Mouse (Mus musculus): ENCODE results near the gene Olfr1214. TPM values are rescaled to one million over a fixed set of nuclear protein-coding genes. Genes with fewer than 3 reads are reported as not detected.
"Not testable (repeated sequence)": the region's sequence is repeated elsewhere in the genome, so short reads cannot be mapped to it uniquely, and the experiment has no call there.

Olfr1214 gene
- polyA plus RNA-seq (2012; ENCODE audit: insufficient read depth, insufficient read length, missing spikeins): not detected in 2 replicates

DNA sequence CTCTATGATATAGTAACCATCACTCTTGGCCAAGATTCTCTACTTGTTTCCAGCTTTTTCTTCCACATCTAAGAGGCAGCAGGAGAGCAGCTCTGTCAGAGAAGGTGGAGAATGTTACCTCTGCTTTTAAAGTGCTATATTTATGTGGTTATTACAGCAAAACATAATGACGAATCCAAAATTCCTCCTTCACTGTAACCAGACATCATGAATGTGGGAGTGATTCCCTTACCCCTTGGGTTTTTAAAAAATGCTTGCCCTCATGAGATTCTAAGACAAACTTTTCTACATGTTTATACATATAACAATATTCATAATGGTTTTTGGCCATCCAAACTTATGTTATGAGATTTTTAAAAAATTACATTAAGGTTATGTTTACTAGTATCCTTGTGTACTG, at the start of gene Olfr1214:
Olfr1214 (minus strand) TSS at position 101 of the 400 bp plus-strand sequence.
- no peaks in the 10 kb centered on the region for H3K4me1 ChIP-seq (ENCODE audit: control insufficient read depth, insufficient read depth, insufficient read length, low read length)
- no peak within 1 kb of the TSS for H3K27ac ChIP-seq (replicated peaks; ENCODE audit: low read depth, low read length)
- no peak within 1 kb of the TSS for H3K4me3 ChIP-seq (ENCODE audit: insufficient read depth, low read depth, low read length)

DNA sequence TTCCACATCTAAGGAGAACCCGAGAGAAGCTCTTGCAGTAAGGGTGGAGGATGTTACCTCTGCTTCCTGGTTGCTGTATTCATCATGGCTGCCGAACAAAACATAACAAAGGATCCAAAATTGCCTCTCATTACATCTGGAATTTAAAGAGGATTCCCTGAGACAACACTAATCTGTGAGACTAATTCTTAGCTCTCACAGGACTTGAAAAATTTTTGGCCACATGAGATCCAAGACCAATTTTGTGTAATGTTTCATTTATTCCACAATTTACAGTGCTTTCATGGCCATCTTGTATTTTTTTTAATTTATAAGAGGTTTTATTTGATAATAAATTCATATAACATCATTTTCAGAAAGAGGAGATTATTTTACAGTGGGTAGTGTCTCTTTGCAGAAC, 39.5 kb upstream of the Olfr1214 start, which contains the start of gene Olfr1217:
Olfr1217 (minus strand) TSS at position 101 of the 400 bp plus-strand sequence.
- H3K4me3 ChIP-seq (ENCODE audit: insufficient read depth, low read depth, low read length): no peak within 1 kb of the TSS
- H3K27ac ChIP-seq (replicated peaks; ENCODE audit: low read depth, low read length): no peak within 1 kb of the TSS
- no peaks in the 10 kb centered on the region for H3K4me1 ChIP-seq (ENCODE audit: control insufficient read depth, insufficient read depth, insufficient read length, low read length)

DNA sequence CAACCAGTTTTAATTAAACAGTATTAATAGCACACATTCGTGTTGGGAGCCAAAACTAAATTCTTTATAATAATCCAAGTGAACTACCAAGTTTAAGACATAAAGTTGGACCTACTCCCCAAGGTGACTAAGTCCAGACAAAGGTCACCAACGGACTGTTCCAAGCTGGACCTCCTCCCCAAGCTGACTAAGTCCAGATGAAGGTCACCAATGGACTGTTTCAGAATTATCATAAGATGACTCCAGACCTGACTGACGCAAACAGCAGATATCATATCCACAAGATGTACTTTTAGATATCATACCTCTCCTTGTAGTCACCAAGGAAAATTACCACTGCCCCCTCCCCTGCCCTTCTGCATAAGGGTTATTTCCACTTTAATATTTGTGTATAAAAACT, 29.0 kb upstream of the Olfr1214 start:
- H3K27ac ChIP-seq (replicated peaks; ENCODE audit: low read depth, low read length); H3K4me1 ChIP-seq (ENCODE audit: control insufficient read depth, insufficient read depth, insufficient read length, low read length); H3K4me3 ChIP-seq (ENCODE audit: insufficient read depth, low read depth, low read length): not testable (repeated sequence)

DNA sequence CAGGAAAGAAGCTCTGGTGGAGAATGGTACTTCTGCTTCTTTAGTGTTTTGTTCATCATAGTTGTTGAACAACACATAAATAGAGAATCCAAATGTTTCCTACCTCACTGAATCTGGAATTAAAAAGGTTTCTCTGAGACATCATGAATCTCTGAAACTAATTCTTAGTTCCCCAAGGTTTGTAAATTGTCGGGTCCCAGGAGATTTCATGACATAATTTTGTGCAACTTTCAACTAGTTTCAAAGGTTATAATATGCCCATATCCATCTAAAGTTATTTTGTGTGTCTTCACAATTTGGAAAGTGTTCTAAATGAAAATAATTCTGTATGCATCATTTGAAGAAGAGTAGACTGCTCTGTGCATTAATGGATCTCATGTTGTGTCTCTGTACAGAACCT, 25.8 kb upstream of the Olfr1214 start, which contains the start of gene Olfr1216:
Olfr1216 (minus strand) TSS at position 101 of the 400 bp plus-strand sequence.
- no peak within 1 kb of the TSS for H3K27ac ChIP-seq (replicated peaks; ENCODE audit: low read depth, low read length)
- no peak within 1 kb of the TSS for H3K4me3 ChIP-seq (ENCODE audit: insufficient read depth, low read depth, low read length)
- no peaks in the 10 kb centered on the region for H3K4me1 ChIP-seq (ENCODE audit: control insufficient read depth, insufficient read depth, insufficient read length, low read length)

DNA sequence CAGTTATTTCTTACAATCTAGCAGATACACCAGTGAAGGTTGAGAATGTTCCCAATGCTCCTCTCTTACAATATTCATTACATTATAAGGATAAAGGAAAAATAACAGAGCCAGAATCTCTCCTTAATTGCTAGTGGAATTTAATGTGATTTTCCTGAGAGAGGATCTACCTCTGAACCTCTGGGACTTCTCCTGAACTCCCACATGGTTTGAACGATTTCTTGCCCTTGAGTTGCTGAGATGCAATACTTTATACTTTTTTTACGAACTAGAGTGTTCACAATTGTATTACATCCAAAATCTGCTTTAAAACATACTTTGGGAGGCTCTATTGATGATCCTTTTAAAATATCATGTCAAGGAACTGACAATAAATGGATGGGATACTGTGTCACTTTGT, 14.4 kb upstream of the Olfr1214 start, which contains the start of gene Olfr1215:
Olfr1215 (minus strand) TSS at position 101 of the 400 bp plus-strand sequence.
- H3K4me3 ChIP-seq (ENCODE audit: insufficient read depth, low read depth, low read length): no peak within 1 kb of the TSS
- H3K27ac ChIP-seq (replicated peaks; ENCODE audit: low read depth, low read length): no peak within 1 kb of the TSS
- no peaks in the 10 kb centered on the region for H3K4me1 ChIP-seq (ENCODE audit: control insufficient read depth, insufficient read depth, insufficient read length, low read length)

DNA sequence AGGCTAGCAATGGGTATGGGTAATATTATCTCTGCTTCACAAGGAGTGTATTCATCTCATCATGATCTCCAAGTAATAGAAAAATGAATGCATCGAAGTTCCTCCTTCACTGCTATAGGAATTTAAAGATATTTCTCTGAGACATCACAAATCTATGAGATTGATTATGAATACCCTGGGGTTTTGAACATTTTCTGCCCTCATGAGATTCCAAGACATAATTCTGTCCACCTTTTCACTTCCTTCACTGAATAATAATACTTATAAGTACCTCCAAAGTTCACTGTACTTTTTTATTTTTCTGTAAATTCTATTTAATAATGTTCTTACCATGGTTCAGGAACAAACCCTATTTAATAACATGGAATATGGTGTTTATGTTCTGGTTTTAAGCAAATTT, 12.3 kb downstream of the Olfr1214 start, which contains the start of gene Gm13762:
Gm13762 (minus strand) TSS at position 101 of the 400 bp plus-strand sequence.
- Histone ChIP-seq H3K4me1 (ENCODE audit: control insufficient read depth, insufficient read depth, insufficient read length, low read length) (no peaks in the 10 kb centered on the region), H3K4me3 (ENCODE audit: insufficient read depth, low read depth, low read length) (no peak within 1 kb of the TSS), H3K27ac (replicated peaks; ENCODE audit: low read depth, low read length) (no peak within 1 kb of the TSS)

DNA sequence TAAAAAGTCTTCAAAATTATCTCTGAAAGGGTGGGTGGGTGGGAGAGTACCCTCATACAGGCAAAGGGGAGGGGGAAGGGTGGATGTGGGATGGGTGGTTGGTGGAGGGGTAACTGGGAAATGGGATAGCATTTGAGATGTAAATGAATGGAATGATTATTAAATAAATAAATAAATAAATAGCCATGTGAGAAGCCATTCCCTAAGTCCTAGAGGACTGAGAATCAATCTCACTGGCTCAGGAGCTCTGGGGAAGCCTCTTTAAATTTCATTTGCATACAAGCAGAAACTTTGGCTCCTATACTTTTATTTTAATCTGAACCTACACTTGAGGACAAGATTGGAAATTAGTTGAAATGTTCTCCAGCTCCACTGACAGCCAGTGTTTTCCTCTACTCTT, 38.8 kb downstream of the Olfr1214 start, which contains the start of gene Olfr1212:
Olfr1212 (plus strand) TSS at position 301 of the 400 bp plus-strand sequence.
- Histone ChIP-seq H3K4me1 (ENCODE audit: control insufficient read depth, insufficient read depth, insufficient read length, low read length) (no peaks in the 10 kb centered on the region), H3K27ac (replicated peaks; ENCODE audit: low read depth, low read length) (no peak within 1 kb of the TSS), H3K4me3 (ENCODE audit: insufficient read depth, low read depth, low read length) (no peak within 1 kb of the TSS)

DNA sequence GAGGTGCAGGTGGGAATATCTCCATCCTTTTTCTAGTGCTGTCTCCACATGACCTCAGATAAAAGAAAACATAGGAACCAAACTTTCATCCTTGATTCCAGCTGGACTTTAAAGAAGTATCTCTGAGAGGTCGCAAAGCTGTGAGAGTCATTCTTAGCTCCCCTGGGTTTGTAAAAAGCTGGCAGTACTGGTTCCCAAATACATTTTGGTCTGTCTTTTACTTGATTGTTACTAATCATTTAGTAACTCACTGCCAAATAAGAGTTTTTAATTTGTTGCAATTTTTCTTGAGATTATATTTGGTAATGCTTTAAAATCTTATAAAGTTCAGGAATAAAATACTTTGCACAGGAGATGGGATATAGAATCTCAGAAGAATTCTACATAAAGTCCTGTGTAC, 54.4 kb downstream of the Olfr1214 start, which contains the start of gene Olfr1211:
Olfr1211 (minus strand) TSS at position 101 of the 400 bp plus-strand sequence.
- H3K27ac ChIP-seq (replicated peaks; ENCODE audit: low read depth, low read length): no peak within 1 kb of the TSS
- H3K4me1 ChIP-seq (ENCODE audit: control insufficient read depth, insufficient read depth, insufficient read length, low read length): no peaks in the 10 kb centered on the region
- H3K4me3 ChIP-seq (ENCODE audit: insufficient read depth, low read depth, low read length): no peak within 1 kb of the TSS

Other genes with a start within 250 kb of the Olfr1214 start
- not detected in 2 replicates for gene Olfr1198, start 241.3 kb downstream of the Olfr1214 start, polyA plus RNA-seq (2012; ENCODE audit: insufficient read depth, insufficient read length, missing spikeins)
- not detected in 2 replicates for gene Olfr1199, start 232.2 kb downstream of the Olfr1214 start, polyA plus RNA-seq (2012; ENCODE audit: insufficient read depth, insufficient read length, missing spikeins)
- not detected in 2 replicates for gene Olfr1200, start 222.2 kb downstream of the Olfr1214 start, polyA plus RNA-seq (2012; ENCODE audit: insufficient read depth, insufficient read length, missing spikeins)
- not detected in 2 replicates for gene Olfr1201, start 199.6 kb downstream of the Olfr1214 start, polyA plus RNA-seq (2012; ENCODE audit: insufficient read depth, insufficient read length, missing spikeins)
- gene Olfr1202, start 178.2 kb downstream of the Olfr1214 start, polyA plus RNA-seq (2012; ENCODE audit: insufficient read depth, insufficient read length, missing spikeins): not detected in 2 replicates
- not detected in 2 replicates for gene Olfr1205, start 162.9 kb downstream of the Olfr1214 start, polyA plus RNA-seq (2012; ENCODE audit: insufficient read depth, insufficient read length, missing spikeins)
- not detected in 2 replicates for gene Olfr1204, start 143.4 kb downstream of the Olfr1214 start, polyA plus RNA-seq (2012; ENCODE audit: insufficient read depth, insufficient read length, missing spikeins)
- not detected in 2 replicates for gene Olfr1206, start 129.4 kb downstream of the Olfr1214 start, polyA plus RNA-seq (2012; ENCODE audit: insufficient read depth, insufficient read length, missing spikeins)
- not detected in 2 replicates for gene Olfr1208, start 90.3 kb downstream of the Olfr1214 start, polyA plus RNA-seq (2012; ENCODE audit: insufficient read depth, insufficient read length, missing spikeins)
- not detected in 2 replicates for gene Olfr1209, start 77.5 kb downstream of the Olfr1214 start, polyA plus RNA-seq (2012; ENCODE audit: insufficient read depth, insufficient read length, missing spikeins)
- not detected in 2 replicates for gene Olfr1211, start 54.5 kb downstream of the Olfr1214 start, polyA plus RNA-seq (2012; ENCODE audit: insufficient read depth, insufficient read length, missing spikeins)
- not detected in 2 replicates for gene Olfr1212, start 38.7 kb downstream of the Olfr1214 start, polyA plus RNA-seq (2012; ENCODE audit: insufficient read depth, insufficient read length, missing spikeins)
- not detected in 2 replicates for gene Gm13762, start 12.4 kb downstream of the Olfr1214 start, polyA plus RNA-seq (2012; ENCODE audit: insufficient read depth, insufficient read length, missing spikeins)
- not detected in 2 replicates for gene Olfr1215, start 14.3 kb upstream of the Olfr1214 start, polyA plus RNA-seq (2012; ENCODE audit: insufficient read depth, insufficient read length, missing spikeins)
- gene Olfr1216, start 25.7 kb upstream of the Olfr1214 start, polyA plus RNA-seq (2012; ENCODE audit: insufficient read depth, insufficient read length, missing spikeins): not detected in 2 replicates
- gene Olfr1217, start 39.4 kb upstream of the Olfr1214 start, polyA plus RNA-seq (2012; ENCODE audit: insufficient read depth, insufficient read length, missing spikeins): not detected in 2 replicates
- gene Olfr1218, start 68.5 kb upstream of the Olfr1214 start, polyA plus RNA-seq (2012; ENCODE audit: insufficient read depth, insufficient read length, missing spikeins): not detected in 2 replicates
- gene Olfr1219, start 90.9 kb upstream of the Olfr1214 start, polyA plus RNA-seq (2012; ENCODE audit: insufficient read depth, insufficient read length, missing spikeins): not detected in 2 replicates
- not detected in 2 replicates for gene Olfr1220, start 114.2 kb upstream of the Olfr1214 start, polyA plus RNA-seq (2012; ENCODE audit: insufficient read depth, insufficient read length, missing spikeins)
- not detected in 2 replicates for gene Olfr1221, start 124.6 kb upstream of the Olfr1214 start, polyA plus RNA-seq (2012; ENCODE audit: insufficient read depth, insufficient read length, missing spikeins)
- gene Olfr1222, start 140.4 kb upstream of the Olfr1214 start, polyA plus RNA-seq (2012; ENCODE audit: insufficient read depth, insufficient read length, missing spikeins): not detected in 2 replicates
- not detected in 2 replicates for gene Olfr1223, start 158.9 kb upstream of the Olfr1214 start, polyA plus RNA-seq (2012; ENCODE audit: insufficient read depth, insufficient read length, missing spikeins)
- not detected in 2 replicates for gene Olfr1224-ps1, start 171.4 kb upstream of the Olfr1214 start, polyA plus RNA-seq (2012; ENCODE audit: insufficient read depth, insufficient read length, missing spikeins)
- not detected in 2 replicates for gene Olfr1225, start 182.0 kb upstream of the Olfr1214 start, polyA plus RNA-seq (2012; ENCODE audit: insufficient read depth, insufficient read length, missing spikeins)
- not detected in 2 replicates for gene Olfr1226, start 207.4 kb upstream of the Olfr1214 start, polyA plus RNA-seq (2012; ENCODE audit: insufficient read depth, insufficient read length, missing spikeins)